Mouse (Mus musculus): ENCODE results near the gene Uvrag. TPM values are rescaled to one million over a fixed set of nuclear protein-coding genes. Genes with fewer than 3 reads are reported as not detected.
A peak's percentile ranks its signal among the peaks of the same experiment; 100 is the strongest.

Uvrag gene
- total and polyA plus RNA-seq, 3 experiments, result 5.9 to 22.1 (median 21.0) TPM

- H3K4me1 ChIP-seq (ENCODE audit: control insufficient read depth, insufficient read depth, low read length), result peaks cover 5% of the 10 kb centered on the region
- DNase-seq, result no peak
- no peaks in the 10 kb centered on the region for H3K27me3 ChIP-seq (ENCODE audit: control insufficient read depth, insufficient read depth, low read length)
- H3K9ac ChIP-seq (ENCODE audit: low read depth, low read length), result no peak overlapping the region
- TF ChIP-seq CTCF (IDR thresholded peaks at IDR 0.05) (no peak), POLR2A (IDR thresholded peaks at IDR 0.05; ENCODE audit: insufficient read depth, low read depth, low read length) (no peak), EP300 (IDR thresholded peaks at IDR 0.05; ENCODE audit: insufficient read depth, low read depth, low read length) (no peak)
- intact Hi-C loops (cut with DNase I), result no loop called here
- H3K36me3 ChIP-seq (ENCODE audit: control insufficient read depth, insufficient read depth, low read length), result 0 out of 2 replicates have a peak, but pooled peaks cover 2% of the 10 kb centered on the region
- H3K79me2 ChIP-seq (replicated peaks; ENCODE audit: control insufficient read depth, insufficient read depth, low read length), result 0 out of 2 replicates have a peak, but pooled peaks cover 2% of the 10 kb centered on the region
- no peak overlapping the region for H3K4me3 ChIP-seq
- 73% methylated on average over 18 of the region's 18 CpGs for WGBS
- H3K27ac ChIP-seq, result no peak overlapping the region
Measured at GRCm38 (mm10) chr7:98924380-98924869, 216.5 kb downstream of the Uvrag start.

- Histone ChIP-seq H3K27ac (no peak overlapping the region), H3K9ac (ENCODE audit: low read depth, low read length) (no peak overlapping the region), H3K79me2 (replicated peaks; ENCODE audit: control insufficient read depth, insufficient read depth, low read length) (0 out of 2 replicates have a peak, but pooled peaks cover 2% of the 10 kb centered on the region), H3K4me3 (no peak overlapping the region), H3K27me3 (ENCODE audit: control insufficient read depth, insufficient read depth, low read length) (no peaks in the 10 kb centered on the region), H3K36me3 (ENCODE audit: control insufficient read depth, insufficient read depth, low read length) (no peaks in the 10 kb centered on the region), H3K4me1 (ENCODE audit: control insufficient read depth, insufficient read depth, low read length) (no peaks in the 10 kb centered on the region)
- no peak for DNase-seq
- intact Hi-C loops (cut with DNase I), result no loop called here
- no peak for TF ChIP-seq EP300 (IDR thresholded peaks at IDR 0.05; ENCODE audit: insufficient read depth, low read depth, low read length)
- no peak for TF ChIP-seq CTCF (IDR thresholded peaks at IDR 0.05)
- TF ChIP-seq POLR2A (IDR thresholded peaks at IDR 0.05; ENCODE audit: insufficient read depth, low read depth, low read length), result no peak
- WGBS, result 85% methylated on average over 5 of the region's 5 CpGs
Measured at GRCm38 (mm10) chr7:98922984-98923383, 218.0 kb downstream of the Uvrag start.

GRCm38 (mm10) chr7:98917407-98917806 is 223.5 kb downstream of the Uvrag start:
- intact Hi-C loops (cut with DNase I), result no loop called here

GRCm38 (mm10) chr7:98916581-98916980 is 224.4 kb downstream of the Uvrag start:
- H3K4me1 ChIP-seq (ENCODE audit: control insufficient read depth, insufficient read depth, low read length), result peaks cover 7% of the 10 kb centered on the region
- no peaks in the 10 kb centered on the region for H3K36me3 ChIP-seq (ENCODE audit: control insufficient read depth, insufficient read depth, low read length)
- TF ChIP-seq EP300 (IDR thresholded peaks at IDR 0.05; ENCODE audit: insufficient read depth, low read depth, low read length), result no peak
- TF ChIP-seq CTCF (IDR thresholded peaks at IDR 0.05), result no peak
- no peak for TF ChIP-seq POLR2A (IDR thresholded peaks at IDR 0.05; ENCODE audit: insufficient read depth, low read depth, low read length)
- 84% methylated on average over 6 of the region's 6 CpGs for WGBS
- no peak overlapping the region for H3K9ac ChIP-seq (ENCODE audit: low read depth, low read length)
- DNase-seq, result no peak
- H3K79me2 ChIP-seq (replicated peaks; ENCODE audit: control insufficient read depth, insufficient read depth, low read length), result no peaks in the 10 kb centered on the region; the same call in 1 of the 2 replicates
- H3K4me3 ChIP-seq, result no peak overlapping the region
- no peak overlapping the region for H3K27ac ChIP-seq
- intact Hi-C loops (cut with DNase I), result no loop called here
- H3K27me3 ChIP-seq (ENCODE audit: control insufficient read depth, insufficient read depth, low read length), result no peaks in the 10 kb centered on the region

More at GRCm38 (mm10) chr7:98917407-98917806, 223.5 kb downstream of the Uvrag start:
- Histone ChIP-seq H3K9ac (ENCODE audit: low read depth, low read length) (no peak overlapping the region), H3K4me3 (no peak overlapping the region), H3K4me1 (ENCODE audit: control insufficient read depth, insufficient read depth, low read length) (peaks cover 7% of the 10 kb centered on the region), H3K36me3 (ENCODE audit: control insufficient read depth, insufficient read depth, low read length) (no peaks in the 10 kb centered on the region), H3K79me2 (replicated peaks; ENCODE audit: control insufficient read depth, insufficient read depth, low read length) (no peaks in the 10 kb centered on the region; the same call in 1 of the 2 replicates), H3K27me3 (ENCODE audit: control insufficient read depth, insufficient read depth, low read length) (no peaks in the 10 kb centered on the region), H3K27ac (no peak overlapping the region)
- DNase-seq, result peak in 1 of 2 experiments; percentile 39
- TF ChIP-seq CTCF (IDR thresholded peaks at IDR 0.05) (no peak), EP300 (IDR thresholded peaks at IDR 0.05; ENCODE audit: insufficient read depth, low read depth, low read length) (no peak)
- WGBS, result 49% methylated on average over 5 of the region's 5 CpGs

GRCm38 (mm10) chr7:98912953-98913360 is 228.0 kb downstream of the Uvrag start:
- Histone ChIP-seq H3K9ac (ENCODE audit: low read depth, low read length) (no peak overlapping the region), H3K36me3 (ENCODE audit: control insufficient read depth, insufficient read depth, low read length) (no peaks in the 10 kb centered on the region), H3K27ac (no peak overlapping the region), H3K79me2 (replicated peaks; ENCODE audit: control insufficient read depth, insufficient read depth, low read length) (no peaks in the 10 kb centered on the region; the same call in 1 of the 2 replicates), H3K4me1 (ENCODE audit: control insufficient read depth, insufficient read depth, low read length) (peaks cover 7% of the 10 kb centered on the region), H3K4me3 (no peak overlapping the region), H3K27me3 (ENCODE audit: control insufficient read depth, insufficient read depth, low read length) (no peaks in the 10 kb centered on the region)
- DNase-seq, result no peak
- TF ChIP-seq POLR2A (IDR thresholded peaks at IDR 0.05; ENCODE audit: insufficient read depth, low read depth, low read length) (no peak), EP300 (IDR thresholded peaks at IDR 0.05; ENCODE audit: insufficient read depth, low read depth, low read length) (no peak), CTCF (IDR thresholded peaks at IDR 0.05) (no peak)
- 74% methylated on average over 2 of the region's 2 CpGs for WGBS
- intact Hi-C loops (cut with DNase I), result no loop called here

DNA sequence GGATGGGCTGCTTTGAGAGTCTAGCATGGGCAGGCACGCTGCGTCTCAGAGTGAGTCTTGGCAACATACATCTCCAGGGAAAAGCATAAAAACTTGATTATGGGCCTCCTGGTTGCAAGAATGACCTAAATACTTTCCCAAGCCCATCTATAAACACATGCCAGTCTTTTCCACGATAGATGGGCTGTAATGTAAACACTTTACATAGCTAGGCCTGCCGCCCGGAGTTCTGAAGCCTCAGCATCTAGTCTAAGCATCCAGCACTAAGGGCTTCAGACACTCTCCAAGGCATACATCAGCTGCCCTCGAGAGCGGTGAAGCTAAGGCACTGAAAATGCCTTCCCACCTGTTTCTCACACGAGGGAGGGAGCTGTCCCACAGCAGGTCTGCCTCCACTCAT is 229.7 kb downstream of the Uvrag start:
- Histone ChIP-seq H3K79me2 (replicated peaks; ENCODE audit: control insufficient read depth, insufficient read depth, low read length) (no peaks in the 10 kb centered on the region; the same call in 1 of the 2 replicates), H3K27me3 (ENCODE audit: control insufficient read depth, insufficient read depth, low read length) (no peaks in the 10 kb centered on the region), H3K4me3 (no peak overlapping the region), H3K36me3 (ENCODE audit: control insufficient read depth, insufficient read depth, low read length) (no peaks in the 10 kb centered on the region), H3K27ac (no peak overlapping the region), H3K9ac (ENCODE audit: low read depth, low read length) (no peak overlapping the region), H3K4me1 (ENCODE audit: control insufficient read depth, insufficient read depth, low read length) (no peaks in the 10 kb centered on the region)
- intact Hi-C loops (cut with DNase I), result no loop called here
- WGBS, result 86% methylated on average over 8 of the region's 8 CpGs
- no peak for DNase-seq
- no peak for TF ChIP-seq POLR2A (IDR thresholded peaks at IDR 0.05; ENCODE audit: insufficient read depth, low read depth, low read length)
- no peak for TF ChIP-seq CTCF (IDR thresholded peaks at IDR 0.05)
- TF ChIP-seq EP300 (IDR thresholded peaks at IDR 0.05; ENCODE audit: insufficient read depth, low read depth, low read length), result no peak

All from heart, adult 2 months (tissue).